Mouse (Mus musculus): Measurements from ENCODE around the gene Gzmb. TPM values are rescaled to one million over a fixed set of nuclear protein-coding genes. Genes with fewer than 3 reads are reported as not detected.
"Not testable (repeated sequence)": the region's sequence is repeated elsewhere in the genome, so short reads cannot be mapped to it uniquely, and the experiment has no call there.

Gene Gzmb
- polyA plus RNA-seq, 2 experiments, result 0.17 to 0.18 TPM

GRCm38 (mm10) chr14:56284356-56285325 is 22.6 kb upstream of the Gzmb start:
- H3K4me2 ChIP-seq (ENCODE audit: low read depth), result no peak overlapping the region
- 57% methylated on average over 6 of the region's 6 CpGs for WGBS (ENCODE audit: insufficient replicate concordance)

DNA sequence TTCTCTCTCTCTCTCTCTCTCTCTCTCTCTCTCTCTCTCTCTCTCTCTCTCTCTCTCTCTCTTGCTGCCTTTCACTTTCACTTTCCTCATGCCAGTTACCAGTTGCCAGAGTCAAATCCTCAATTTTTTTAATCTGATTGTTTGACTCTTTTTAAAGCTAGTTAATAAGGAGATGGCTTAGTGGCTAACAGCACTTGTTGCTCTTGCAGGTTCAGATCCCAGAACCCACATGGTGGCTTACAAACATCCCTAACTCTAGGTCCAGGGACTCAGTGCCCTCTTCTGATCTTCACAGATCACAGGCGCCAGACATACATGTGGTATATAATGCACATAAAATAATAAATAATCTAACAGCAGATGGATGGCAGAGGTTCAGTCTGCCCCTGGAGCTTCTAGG is 21.8 kb upstream of the Gzmb start:
- H3K4me2 ChIP-seq (ENCODE audit: low read depth), result no peak overlapping the region
- no peaks in the 10 kb centered on the region for H3K27me3 ChIP-seq (ENCODE audit: control insufficient read depth, insufficient read depth, low read length)
- 42% methylated on average over 1 of the region's 1 CpGs for WGBS (ENCODE audit: insufficient replicate concordance)
- no peak overlapping the region for H3K4me3 ChIP-seq (ENCODE audit: insufficient read depth in 1 of 2, low read depth in 2 of 2, low read length in 2 of 2)
- no peaks in the 10 kb centered on the region for H3K9me3 ChIP-seq (ENCODE audit: control insufficient read depth, low read length)
- no peaks in the 10 kb centered on the region for H3K4me1 ChIP-seq (replicated peaks; ENCODE audit: control insufficient read depth in 2 of 2, insufficient read depth in 2 of 2, low read length in 1 of 2)
- no peak overlapping the region for H3K27ac ChIP-seq
- DNase-seq (ENCODE audit: low read depth in 3 of 3, low spot score in 3 of 3) (no peak), ATAC-seq (ENCODE audit: insufficient read depth) (no peak)
- no peak overlapping the region for H3K9ac ChIP-seq (replicated peaks)
- H3K36me3 ChIP-seq (replicated peaks; ENCODE audit: control insufficient read depth, insufficient read depth, low read depth), result no peaks in the 10 kb centered on the region
- TF ChIP-seq CTCF (IDR thresholded peaks at IDR 0.05; ENCODE audit: low read depth) (no peak), EP300 (IDR thresholded peaks at IDR 0.05; ENCODE audit: low read depth) (no peak)

More at GRCm38 (mm10) chr14:56284356-56285325, 22.6 kb upstream of the Gzmb start:
- H3K27me3 ChIP-seq (ENCODE audit: control insufficient read depth, insufficient read depth, low read length), result no peaks in the 10 kb centered on the region
- no peak for TF ChIP-seq EP300 (IDR thresholded peaks at IDR 0.05; ENCODE audit: low read depth)
- no peak for TF ChIP-seq CTCF (IDR thresholded peaks at IDR 0.05; ENCODE audit: low read depth)
- no peaks in the 10 kb centered on the region for H3K9me3 ChIP-seq (ENCODE audit: control insufficient read depth, low read length)
- ATAC-seq (ENCODE audit: insufficient read depth), result no peak
- no peak overlapping the region for H3K27ac ChIP-seq
- no peaks in the 10 kb centered on the region for H3K36me3 ChIP-seq (replicated peaks; ENCODE audit: control insufficient read depth, insufficient read depth, low read depth)
- no peak overlapping the region for H3K4me3 ChIP-seq (ENCODE audit: insufficient read depth in 1 of 2, low read depth in 2 of 2, low read length in 2 of 2)
- no peak overlapping the region for H3K9ac ChIP-seq (replicated peaks)
- no peaks in the 10 kb centered on the region for H3K4me1 ChIP-seq (replicated peaks; ENCODE audit: control insufficient read depth in 2 of 2, insufficient read depth in 2 of 2, low read length in 1 of 2)
- no peak for DNase-seq (ENCODE audit: low read depth in 3 of 3, low spot score in 3 of 3)

DNA sequence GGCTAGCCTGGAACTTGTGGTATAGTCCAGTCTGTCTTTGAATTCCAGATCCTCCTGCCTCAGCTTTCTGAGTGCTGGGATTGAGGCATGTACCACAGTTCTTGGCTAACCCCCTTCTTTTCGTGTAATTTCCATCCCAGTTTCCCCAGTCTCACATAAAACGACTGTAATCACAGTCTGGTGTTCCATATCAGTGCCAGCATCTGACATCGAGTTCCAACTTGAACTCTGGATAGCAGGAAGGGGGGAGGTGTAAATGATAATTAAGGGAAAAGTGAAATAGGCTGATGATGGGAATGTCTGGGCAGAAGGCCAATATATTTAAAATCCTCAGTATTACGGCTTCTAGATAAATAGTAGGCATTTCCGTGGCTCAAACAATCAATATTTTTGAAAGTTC is 19.0 kb upstream of the Gzmb start:
- H3K9me3 ChIP-seq (ENCODE audit: control insufficient read depth, low read length), result no peaks in the 10 kb centered on the region
- no peak for ATAC-seq (ENCODE audit: insufficient read depth)
- WGBS (ENCODE audit: insufficient replicate concordance), result 52% methylated on average over 5 of the region's 5 CpGs
- H3K9ac ChIP-seq (replicated peaks), result no peak overlapping the region
- no peaks in the 10 kb centered on the region for H3K27me3 ChIP-seq (ENCODE audit: control insufficient read depth, insufficient read depth, low read length)
- H3K4me3 ChIP-seq (ENCODE audit: insufficient read depth in 1 of 2, low read depth in 2 of 2, low read length in 2 of 2), result no peak overlapping the region
- no peaks in the 10 kb centered on the region for H3K36me3 ChIP-seq (replicated peaks; ENCODE audit: control insufficient read depth, insufficient read depth, low read depth)
- TF ChIP-seq EP300 (IDR thresholded peaks at IDR 0.05; ENCODE audit: low read depth) (no peak), CTCF (IDR thresholded peaks at IDR 0.05; ENCODE audit: low read depth) (no peak)
- no peaks in the 10 kb centered on the region for H3K4me1 ChIP-seq (replicated peaks; ENCODE audit: control insufficient read depth in 2 of 2, insufficient read depth in 2 of 2, low read length in 1 of 2)
- no peak for DNase-seq (ENCODE audit: low read depth in 3 of 3, low spot score in 3 of 3)
- H3K27ac ChIP-seq, result no peak overlapping the region
- H3K4me2 ChIP-seq (ENCODE audit: low read depth), result no peak overlapping the region

- not testable (repeated sequence) for H3K9me3 ChIP-seq (ENCODE audit: control insufficient read depth, low read length); H3K36me3 ChIP-seq (replicated peaks; ENCODE audit: control insufficient read depth, insufficient read depth, low read depth); DNase-seq (ENCODE audit: low read depth in 3 of 3, low spot score in 3 of 3); H3K27me3 ChIP-seq (ENCODE audit: control insufficient read depth, insufficient read depth, low read length); H3K4me3 ChIP-seq (ENCODE audit: insufficient read depth in 1 of 2, low read depth in 2 of 2, low read length in 2 of 2); ATAC-seq (ENCODE audit: insufficient read depth); H3K27ac ChIP-seq; H3K4me2 ChIP-seq (ENCODE audit: low read depth); H3K4me1 ChIP-seq (replicated peaks; ENCODE audit: control insufficient read depth in 2 of 2, insufficient read depth in 2 of 2, low read length in 1 of 2); H3K9ac ChIP-seq (replicated peaks)
- WGBS (ENCODE audit: insufficient replicate concordance), result 26% methylated on average over 7 of the region's 7 CpGs
Observed at GRCm38 (mm10) chr14:56278691-56279090, 16.6 kb upstream of the Gzmb start.

DNA sequence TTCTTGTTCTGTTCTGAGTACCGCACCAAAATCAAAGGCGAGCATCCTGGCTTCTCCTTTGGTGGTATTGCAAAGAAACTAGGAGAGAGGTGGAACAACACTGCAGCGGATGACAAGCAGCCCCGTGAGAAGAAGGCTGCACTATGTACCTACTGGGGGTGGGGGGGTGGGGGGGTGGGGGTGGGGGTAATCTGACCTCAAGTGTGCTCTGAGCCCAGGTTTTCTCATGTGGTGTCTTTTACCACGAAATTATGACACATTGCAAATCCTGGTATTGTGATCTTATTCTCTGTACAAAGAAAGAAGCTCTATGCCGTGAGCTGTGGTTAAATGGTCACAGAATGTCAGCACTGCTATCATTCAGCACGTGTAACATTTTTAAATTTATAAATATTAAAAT is 14.0 kb upstream of the Gzmb start:
- H3K27me3 ChIP-seq (ENCODE audit: control insufficient read depth, insufficient read depth, low read length); H3K4me1 ChIP-seq (replicated peaks; ENCODE audit: control insufficient read depth in 2 of 2, insufficient read depth in 2 of 2, low read length in 1 of 2); DNase-seq (ENCODE audit: low read depth in 3 of 3, low spot score in 3 of 3); H3K9me3 ChIP-seq (ENCODE audit: control insufficient read depth, low read length); H3K36me3 ChIP-seq (replicated peaks; ENCODE audit: control insufficient read depth, insufficient read depth, low read depth); H3K27ac ChIP-seq; H3K9ac ChIP-seq (replicated peaks); ATAC-seq (ENCODE audit: insufficient read depth); H3K4me3 ChIP-seq (ENCODE audit: insufficient read depth in 1 of 2, low read depth in 2 of 2, low read length in 2 of 2); H3K4me2 ChIP-seq (ENCODE audit: low read depth): not testable (repeated sequence)
- 54% methylated on average over 7 of the region's 7 CpGs for WGBS (ENCODE audit: insufficient replicate concordance)

All from liver, embryonic 14.5 days (tissue).